Mouse (Mus musculus) layer of hippocampus, adult 8-10 months (tissue): ENCODE results near the gene 1700025C18Rik. TPM values are rescaled to one million over a fixed set of nuclear protein-coding genes. Genes with fewer than 3 reads are reported as not detected.

Experiments
- DNase-seq, 2 experiments: peaks; one replicate each; pipeline ENCODE4 v3.0.0; 2022; ENCODE audit warnings: low spot score in 2 of 2
- total RNA-seq, 4 experiments: library from RNA; stranded (reverse); gene quantifications; 2 replicates each; pipeline ENCODE4 v1.2.4; 2022

1700025C18Rik gene
- total RNA-seq, 4 experiments from 2014 or later, result not detected

DNA sequence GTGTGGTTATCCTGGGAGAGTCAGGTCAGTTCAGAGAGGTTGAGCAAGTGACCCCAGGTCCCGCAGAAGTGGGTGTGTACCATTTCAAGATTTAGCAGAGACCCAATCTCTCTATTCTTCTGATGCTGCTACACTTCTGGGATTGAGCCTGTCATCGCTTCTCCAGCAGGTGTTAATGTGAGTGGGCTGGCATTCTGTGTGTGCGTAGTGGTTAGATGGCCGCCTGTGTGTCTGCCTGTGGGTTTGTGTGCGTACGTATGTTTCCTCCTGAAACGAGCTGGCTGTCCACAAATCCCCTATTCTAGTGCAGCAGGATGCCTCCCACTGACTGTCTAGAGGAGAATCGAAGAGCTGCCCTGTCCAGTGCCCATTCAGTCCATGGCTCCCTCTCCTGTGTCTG is 12.5 kb downstream of the 1700025C18Rik start:
- DNase-seq, result no peak

DNA sequence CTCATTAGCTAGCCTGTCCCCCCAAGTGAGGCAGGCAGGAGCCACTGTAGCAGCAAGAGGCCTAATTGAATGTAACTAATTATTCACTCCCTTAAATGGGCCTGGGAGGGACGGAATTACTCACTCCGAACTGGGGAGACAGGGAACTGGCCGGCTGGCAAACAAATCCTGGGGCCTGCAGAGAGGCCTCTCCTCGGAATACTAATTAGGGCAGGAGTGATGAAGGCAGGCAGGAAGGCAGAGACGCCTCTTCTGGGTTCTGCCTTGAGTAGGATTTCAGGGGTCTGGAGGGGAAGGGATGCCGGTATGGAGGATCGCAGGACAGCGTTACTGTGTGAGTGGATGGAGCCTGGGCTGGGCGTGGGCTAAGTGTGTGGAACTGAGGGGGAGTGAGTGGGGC is 13.5 kb downstream of the 1700025C18Rik start:
- DNase-seq, result no peak

DNA sequence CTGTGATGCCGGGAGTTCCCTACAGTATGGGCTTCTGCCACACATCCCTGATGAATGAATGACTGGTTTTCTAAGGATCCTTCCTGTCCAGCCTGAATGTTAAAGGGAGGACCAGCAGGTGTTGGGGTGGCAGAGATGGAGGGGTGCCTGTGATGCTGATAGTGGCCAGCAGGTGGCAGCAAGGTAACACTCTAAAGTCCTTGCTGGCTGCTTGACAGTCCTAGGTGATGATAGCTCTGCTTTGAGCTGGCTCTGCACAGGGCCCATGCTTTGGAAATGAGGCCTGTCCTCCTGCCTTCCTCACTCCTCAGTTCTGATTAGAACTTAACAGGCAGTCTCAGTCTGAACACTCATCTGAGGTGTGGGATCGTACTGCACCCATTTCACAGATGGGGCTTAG is 15.6 kb downstream of the 1700025C18Rik start:
- DNase-seq, result peak; percentile 64 to 91

DNA sequence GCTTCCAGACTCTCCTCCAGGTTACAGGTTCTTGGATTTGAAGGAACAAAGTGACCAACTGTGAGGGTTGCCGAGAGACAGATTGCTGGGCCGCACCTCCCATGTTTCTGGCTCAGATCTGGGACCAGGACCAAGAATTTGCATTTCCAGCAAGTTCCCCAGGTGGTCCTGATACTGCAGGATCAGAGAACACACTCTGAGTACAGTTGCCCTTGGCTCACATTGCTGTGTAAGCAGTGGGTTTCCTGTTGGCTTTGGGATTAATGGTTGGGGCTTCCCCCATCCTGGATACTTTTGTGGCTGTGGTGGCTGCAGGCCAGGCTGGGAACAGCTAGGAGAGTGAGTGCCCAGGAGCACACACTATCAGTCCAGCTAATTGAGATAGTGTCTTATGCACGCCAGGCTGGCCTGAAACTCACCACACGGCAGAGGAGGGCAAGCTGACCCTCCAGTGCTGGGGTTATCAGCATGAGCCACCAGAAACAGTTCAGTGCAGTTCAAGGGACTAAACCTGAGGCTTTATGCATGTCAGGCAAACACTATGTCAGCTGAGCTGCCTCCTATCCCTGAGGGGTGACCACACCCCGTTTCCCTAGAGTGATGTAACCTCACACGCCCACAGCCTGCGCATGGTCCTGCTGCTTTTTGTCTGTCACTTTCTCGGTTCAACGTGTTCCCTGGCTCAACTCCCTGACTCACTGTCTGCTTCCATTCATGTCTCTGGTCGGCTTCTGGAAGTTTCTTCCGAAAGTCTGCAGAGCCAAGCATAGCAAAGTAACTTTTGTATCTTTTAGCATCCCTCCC is 16.3 kb downstream of the 1700025C18Rik start:
- DNase-seq, result peak in 1 of 2 experiments; percentile 40

DNA sequence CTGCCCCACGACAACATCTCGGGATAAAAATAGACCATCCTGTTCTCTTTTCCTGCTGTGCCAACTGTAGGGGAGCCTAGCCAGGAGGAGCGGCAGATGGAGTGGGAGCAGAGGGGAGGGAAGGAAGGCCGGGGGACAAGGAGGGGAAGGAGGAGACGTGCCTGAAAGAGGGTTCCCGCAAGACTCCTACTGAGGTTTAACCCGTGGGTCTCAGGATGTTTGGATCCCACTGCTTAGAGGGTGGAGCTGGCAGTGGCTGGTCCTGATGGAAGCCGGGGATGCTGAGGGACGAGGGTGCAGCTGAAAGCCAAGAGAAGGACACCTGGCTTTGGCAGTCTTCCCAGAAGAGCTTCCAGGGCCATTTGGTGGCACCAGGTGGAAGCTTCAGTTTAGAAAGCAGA is 17.2 kb downstream of the 1700025C18Rik start:
- DNase-seq, result no peak

DNA sequence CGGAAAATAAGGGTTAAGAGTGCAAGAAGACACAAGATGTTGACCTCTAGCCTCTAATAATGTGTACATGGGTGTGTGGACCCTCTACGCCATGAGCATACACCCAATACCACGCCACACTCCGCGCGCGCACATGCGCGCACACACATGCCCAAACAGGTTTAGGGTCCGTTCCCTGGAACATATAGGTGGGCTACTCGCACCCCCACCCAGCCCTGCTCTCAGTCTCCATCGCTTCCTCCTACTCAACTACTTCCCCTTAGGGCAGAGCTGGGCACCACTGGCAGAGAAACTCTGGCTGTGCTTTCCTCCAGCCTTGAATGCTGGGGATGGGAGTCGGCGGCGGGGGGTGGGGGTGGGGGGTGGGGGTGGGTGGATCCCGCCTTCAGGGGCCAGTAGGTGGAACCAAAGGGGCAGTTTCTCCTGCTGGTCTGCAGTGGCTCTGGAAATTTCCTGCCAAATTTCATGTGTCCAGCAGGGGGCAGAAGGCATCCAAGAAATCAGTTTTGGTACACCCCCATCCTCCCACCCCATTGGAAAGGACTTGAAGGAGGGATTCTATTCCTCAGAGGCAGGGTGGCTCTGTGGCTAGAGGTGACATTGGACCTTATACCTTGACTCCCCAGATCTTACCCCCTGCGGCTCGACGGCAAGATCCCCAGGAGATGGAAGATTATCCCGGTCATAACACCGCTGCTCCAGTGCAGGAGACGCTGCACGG is 20.3 kb downstream of the 1700025C18Rik start:
- peak; percentile 32 to 73 for DNase-seq

DNA sequence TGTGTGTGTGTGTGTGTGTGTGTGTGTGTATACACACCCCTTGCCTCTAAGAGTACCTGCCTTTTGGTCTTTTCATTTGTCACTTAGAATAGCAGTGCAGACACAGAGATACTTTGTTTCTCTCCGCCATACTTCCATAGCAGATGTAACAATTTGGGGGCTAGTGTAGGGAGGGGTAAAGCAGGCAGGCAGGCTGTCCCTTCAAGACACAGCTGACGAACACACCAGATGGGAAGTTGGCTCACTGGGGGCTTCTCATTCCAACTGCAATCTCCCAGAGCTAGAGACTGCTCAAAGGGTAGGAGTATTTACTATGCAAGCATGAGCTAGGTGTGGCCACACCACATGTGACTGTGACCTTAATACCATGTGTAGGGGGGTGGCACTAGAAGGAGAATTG is 21.7 kb downstream of the 1700025C18Rik start:
- DNase-seq, result peak; percentile 43 to 54

DNA sequence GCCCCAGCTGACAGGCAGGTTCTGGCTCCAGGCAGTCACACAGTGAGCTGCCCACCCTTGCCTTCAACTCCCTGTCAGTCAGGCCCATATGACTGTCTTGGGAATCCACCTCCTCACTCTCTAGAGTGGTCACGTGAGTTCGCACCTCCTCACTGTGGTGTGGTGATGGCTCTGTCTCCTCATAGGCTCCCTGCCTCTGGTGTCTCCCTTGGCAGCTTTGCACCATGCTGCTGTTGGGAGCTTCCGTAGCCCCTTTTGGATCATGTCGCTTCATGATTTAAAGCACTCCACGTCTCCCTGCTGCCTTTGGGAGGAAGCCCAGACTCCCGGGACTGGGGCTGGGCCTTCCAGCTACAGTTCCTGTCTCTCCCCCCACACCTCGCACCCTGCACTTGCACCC is 26.1 kb downstream of the 1700025C18Rik start:
- peak in 1 of 2 experiments; percentile 45 for DNase-seq

DNA sequence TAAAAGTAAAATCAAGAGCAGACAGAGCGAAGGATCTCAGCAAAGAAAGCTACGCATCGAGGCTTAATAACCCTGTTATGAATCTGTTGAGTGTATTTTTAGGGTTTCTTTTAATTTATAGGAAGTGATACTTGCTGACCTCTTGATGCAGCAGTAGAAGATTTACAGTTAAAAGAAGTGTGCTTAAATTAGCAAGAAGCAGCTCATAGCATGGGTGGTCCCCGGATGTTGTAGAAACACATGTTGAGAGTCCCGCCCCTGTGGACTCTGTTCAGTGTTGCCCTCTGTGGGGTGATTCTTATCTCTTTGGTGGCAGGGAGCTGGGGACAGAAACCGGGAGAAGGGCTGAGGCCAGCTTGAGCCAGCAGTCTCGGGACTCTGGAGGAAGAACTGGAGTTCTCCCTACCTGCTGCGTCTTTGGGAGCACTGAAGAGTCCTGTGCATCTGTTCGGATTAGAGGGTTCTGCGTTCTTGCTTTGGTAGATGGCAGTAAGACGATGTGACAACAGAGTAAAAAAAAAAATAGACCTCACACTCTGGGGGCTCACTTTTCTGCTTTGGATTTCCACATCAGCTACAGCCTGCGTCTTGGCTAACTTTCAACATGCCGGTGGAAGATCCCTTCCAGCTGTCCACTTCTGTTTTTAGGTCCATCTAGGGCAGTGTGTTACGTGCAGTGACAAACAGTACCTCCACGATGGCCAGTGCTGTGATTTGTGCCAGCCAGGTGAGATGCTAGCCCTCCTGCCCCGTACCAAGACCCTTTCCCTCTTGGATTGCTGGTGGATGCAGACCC is 28.7 kb downstream of the 1700025C18Rik start:
- no peak for DNase-seq

DNA sequence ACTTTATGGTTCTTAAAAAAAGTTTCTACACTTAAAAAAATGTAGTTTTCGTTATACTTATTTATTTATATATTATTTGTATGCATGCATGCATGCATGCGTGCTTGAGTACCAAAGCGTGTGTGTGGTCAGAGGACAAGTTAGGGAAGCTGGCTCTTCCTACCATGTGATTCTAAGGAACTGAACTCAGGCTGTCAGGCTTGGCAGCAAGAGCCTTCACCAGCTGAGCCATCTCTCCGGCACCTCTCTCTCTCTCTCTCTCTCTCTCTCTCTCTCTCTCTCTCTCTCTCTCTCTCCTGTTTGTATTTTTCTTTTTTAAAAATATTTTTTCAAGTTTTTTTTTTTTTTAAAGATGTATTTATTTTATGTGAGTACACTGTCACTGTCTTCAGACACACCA is 30.6 kb downstream of the 1700025C18Rik start:
- DNase-seq, result no peak

DNA sequence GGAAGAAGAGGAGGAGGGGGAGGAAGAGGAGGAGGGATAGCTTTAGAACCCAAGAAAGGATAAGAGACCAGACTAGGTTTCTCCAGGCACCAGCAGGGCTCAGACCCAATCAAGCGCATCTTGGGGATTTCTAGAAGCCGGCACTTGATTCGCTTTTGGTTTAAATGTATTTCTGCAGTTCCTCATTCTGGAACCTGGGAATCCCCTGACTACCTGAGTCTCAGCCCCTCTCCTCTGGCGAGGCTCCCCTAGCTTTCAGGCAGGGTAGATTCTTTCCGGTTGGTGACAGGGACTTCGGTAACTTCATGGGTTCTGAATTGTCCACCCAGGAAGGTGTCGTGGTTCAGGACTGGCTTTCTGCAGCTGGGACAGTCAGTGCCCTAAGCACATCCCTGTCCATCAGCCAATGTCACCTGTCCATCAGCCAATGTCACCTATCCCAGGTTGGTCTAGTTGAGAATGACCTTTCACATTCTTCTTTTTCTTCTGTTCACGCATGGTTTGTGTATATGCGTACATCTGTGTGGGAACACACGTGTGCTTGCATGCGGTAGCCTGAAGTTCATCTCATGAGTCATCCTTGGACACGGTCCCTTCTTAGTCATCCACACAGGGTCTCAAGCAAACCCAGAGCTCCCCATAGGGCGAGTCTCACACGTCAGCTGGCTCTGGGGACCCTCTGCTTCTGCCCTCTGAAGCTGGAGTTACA is 34.0 kb downstream of the 1700025C18Rik start:
- DNase-seq, result no peak

DNA sequence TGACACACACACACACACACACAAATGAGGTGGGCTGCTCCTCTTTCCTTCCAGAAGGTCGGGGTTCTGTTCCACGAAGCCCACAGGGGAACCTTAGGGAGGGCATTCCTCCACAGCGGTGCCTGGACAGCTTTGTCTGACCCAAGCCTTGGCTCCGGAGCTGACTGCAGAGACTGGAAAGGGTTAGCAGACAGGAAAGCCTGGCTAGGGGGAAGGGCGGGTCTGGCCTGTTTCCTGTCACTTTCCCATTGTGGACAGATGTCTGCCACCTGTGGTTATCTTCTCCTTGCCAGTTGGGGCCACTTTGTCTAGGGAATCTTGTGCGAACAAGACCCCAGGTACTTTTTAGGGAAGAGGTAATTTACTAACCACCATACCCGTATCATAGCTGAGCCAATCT is 34.6 kb downstream of the 1700025C18Rik start:
- no peak for DNase-seq

DNA sequence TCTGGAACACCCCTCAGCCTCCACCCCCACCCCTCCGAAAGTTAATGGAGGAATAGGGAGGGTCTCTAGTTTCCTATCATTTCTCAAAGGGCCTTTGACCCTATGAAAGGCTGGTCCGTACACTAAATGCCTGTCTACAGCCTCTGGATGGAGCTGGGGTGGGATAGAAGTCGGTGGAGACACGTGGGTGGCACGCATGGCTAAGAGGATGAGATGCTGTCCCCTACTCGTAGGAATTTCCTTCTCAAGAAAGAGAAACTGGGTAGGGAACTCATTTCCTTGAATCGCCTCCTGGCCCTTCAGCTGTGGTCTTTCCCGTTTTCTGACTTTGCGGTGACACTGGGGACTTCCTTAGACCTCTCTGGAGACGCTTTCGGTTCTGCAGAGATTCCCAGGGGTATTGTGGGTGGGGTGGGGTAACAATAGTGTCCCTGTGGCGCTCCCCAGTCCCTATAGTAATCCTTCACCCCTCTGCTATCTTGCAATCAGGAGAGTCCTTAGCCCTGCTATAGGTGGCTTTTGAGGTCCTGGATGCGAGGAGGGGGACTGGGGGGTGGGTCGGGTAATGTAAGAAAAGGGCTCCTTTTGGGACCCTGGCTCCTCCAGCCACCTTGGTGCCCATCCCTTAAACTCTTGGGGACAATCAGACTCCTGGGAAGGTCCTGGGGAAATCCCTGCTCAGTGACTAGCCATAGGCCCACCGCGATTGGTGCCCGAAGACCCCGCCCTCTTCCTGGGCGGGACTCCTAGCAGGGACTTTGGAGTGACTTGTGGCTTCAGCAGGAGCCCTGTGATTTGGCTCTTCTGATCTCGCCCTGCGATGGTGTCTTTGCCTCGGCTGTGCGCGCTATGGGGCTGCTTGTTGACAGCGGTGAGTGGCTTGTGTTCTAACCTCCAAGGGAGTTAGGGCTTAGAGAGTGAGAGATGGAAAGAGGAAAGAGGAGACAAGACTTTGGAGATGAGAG is 35.4 kb downstream of the 1700025C18Rik start, which contains the start of gene Cd40:
Gene Cd40 (plus strand): TSS at position 740 of the 965 bp plus-strand sequence.
- DNase-seq, result no peak

DNA sequence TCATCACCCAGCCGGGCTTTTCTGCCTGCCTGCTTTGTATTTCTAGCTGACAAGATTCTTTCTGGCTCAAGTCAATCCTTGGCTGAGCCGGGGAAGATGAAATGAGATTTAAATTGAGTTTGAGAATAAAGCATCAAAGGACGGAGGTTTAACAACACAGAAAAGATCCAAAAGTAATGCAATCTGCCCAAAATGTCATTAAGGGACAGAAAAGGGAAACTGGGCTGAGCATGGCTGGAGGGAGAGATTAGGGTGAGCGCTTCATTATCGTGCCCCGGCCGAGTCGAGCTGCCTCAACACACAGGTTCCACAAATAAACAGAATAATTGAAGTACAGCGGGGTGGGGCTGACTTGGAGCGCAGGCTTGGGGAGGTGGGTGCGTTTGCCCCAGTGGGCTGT is 39.0 kb downstream of the 1700025C18Rik start:
- no peak for DNase-seq

DNA sequence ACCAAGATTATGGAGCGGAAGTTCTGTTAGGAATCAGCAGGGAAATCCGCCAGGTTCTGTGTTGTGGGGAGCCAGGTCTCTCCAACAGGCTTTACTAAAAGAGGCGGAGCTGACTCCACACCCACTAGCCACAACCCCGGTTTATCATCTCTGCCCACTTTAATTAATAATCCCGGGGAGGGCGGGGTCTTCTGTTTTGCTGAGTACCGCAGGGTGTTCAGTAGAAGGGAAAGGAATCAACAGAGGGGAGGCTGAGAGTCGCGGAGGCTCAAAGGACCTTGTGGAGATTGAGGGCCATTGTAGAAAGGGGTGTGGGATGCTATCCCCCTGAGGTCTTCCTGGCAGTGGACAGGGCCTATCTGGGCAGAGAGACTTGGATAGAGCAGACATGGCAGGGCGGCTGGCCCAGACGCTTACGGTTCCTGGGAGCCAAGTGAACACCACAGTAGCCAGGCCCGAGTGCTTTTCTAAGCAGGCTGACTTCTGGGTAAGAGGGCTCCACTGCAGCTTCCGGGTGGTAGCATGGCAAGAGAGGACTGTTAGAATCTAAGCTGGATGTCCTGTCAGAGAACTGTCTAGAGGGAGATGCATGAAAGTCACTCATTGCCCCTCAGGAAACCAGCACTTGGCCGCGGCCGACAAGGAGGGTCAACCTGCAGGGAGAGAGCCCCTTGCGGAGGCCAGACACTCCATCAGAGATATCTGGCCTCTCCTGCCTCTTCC is 39.6 kb downstream of the 1700025C18Rik start:
- no peak for DNase-seq

DNA sequence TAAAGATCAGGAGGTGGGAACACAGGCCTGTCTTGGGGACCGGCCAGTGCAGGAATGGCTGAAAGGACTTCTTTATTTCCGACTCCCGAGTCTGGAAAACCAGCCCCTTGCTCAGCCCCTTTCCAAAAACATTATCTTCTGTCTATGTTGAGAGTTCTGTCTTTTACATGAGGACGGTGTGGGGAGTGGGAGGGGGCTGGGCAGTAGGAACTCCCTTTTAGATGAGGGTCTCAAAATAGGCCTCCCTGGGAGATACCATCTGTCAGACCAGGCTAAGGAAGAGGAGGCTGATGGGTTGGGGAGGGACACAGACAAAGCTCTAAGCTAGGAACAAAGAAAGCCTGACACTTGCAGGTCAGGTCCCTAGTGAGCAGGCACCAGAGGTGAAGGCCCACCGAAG is 41.5 kb downstream of the 1700025C18Rik start:
- DNase-seq, result no peak

DNA sequence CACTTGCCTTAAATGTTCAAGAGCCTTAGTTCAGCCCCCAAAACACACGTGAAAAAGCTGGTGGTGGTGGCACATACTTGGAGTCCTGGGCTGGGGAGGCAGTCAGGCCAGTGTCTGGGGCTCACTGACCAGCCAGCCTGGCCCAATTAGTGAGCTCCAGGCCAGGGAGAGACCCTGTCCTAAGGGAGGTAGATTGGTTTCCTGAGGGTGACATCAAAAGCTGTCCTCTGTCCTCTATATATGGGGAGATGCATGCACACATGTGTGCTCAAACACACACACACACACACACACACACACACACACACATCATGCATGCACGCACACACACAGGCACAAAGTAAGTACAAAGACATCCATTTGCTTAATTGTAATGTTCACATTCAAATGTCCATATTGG is 46.8 kb downstream of the 1700025C18Rik start:
- DNase-seq, result no peak

DNA sequence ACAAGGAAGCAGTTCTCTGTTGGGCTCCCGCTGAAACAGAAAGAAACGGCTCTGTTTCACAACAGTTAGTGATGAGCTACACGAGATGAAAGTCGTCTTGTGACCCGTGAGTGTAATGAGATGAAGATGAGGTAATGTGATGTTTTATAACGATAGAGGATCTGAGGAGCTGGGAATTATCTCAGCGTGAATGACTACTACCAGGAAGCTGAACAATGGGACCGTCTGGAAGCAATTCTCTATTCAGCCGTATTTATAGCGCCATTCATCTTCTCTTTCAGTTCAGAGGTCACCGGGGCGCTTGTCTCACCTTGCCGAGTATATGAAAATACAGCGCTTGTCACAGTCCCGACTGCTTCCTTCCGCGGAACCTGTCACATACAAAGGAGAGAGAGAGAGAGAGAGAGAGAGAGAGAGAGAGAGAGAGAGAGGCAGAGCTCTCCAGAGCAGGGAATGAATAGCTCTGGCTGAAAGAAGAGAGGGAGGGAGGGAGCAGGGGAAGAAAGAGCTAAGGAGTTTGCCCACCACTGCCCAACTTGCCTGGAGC is 47.4 kb downstream of the 1700025C18Rik start:
- DNase-seq, result no peak

DNA sequence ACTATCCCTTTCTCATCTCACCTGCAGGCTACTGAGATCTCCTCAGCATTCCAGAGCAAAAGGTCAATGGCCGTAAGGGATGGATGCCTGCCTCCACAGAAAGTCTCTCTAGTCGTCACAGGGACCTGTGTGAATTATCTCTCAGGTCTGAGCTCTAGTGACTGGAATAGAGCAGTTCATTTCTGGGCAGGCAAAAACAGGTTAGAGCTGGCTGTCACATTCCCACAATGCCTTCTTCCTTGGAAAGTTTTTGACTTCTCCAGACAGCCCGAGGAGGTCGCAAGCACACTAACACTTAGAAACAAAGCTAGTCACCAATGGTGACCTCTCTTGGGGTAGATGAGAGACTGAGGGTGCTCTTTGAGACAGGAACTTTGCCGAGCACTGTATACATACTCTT is 48.4 kb downstream of the 1700025C18Rik start:
- no peak for DNase-seq
